ENCODE assay signal across 23 mouse cellular contexts in the genomic region with DNA sequence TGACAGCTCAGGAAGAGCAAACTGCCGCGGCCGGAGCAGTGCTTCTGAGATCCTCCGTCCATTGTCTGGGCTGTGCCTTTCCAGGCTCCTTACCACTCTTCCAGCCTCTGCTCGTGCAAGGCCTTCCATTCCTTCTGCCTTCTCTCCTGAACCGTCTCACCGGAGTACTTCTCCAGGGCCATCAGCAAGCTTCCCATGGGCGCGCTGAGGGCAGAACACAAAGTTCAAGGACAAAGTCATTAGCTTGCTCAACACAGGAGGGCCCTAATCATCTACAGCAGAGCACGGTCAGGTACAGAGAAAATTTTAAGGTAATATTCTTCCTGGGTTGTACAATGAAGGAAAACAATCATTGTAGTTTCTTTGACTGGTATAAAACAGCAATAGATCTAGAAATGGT. TPM values are rescaled to one million over a fixed set of nuclear protein-coding genes. Genes with fewer than 3 reads are reported as not detected.
DNase-seq lines count a peak whose midpoint lies in the region; ATAC-seq lines count a peak whose summit lies in the region.
"Had no signal": no experiment of that assay in that cellular context is flagged by ENCODE, and none has a peak within 500 bp of the region (broad histone marks: within the 10 kb centered on the region; RNA-seq: fewer than 3 reads in every experiment).

No protein-coding gene starts in this region.

- H3K36me3 ChIP-seq in heart, embryonic 10.5 days, result peaks cover 77% of the 10 kb centered on the region
- H3K36me3 ChIP-seq in intestine, embryonic 15.5 days, result 0 out of 2 replicates have a peak, but pooled peaks cover 13% of the 10 kb centered on the region
- H3K36me3 ChIP-seq in intestine, embryonic 16.5 days (ENCODE audit: control insufficient read depth, insufficient read depth, low read length), result peaks cover 8% of the 10 kb centered on the region; the same call in 1 of the 2 replicates

- H3K27me3 ChIP-seq in heart, embryonic 10.5 days (ENCODE audit: insufficient read depth, poor library complexity, severe bottlenecking), result no peaks in the 10 kb centered on the region
- no peaks in the 10 kb centered on the region for H3K27me3 ChIP-seq in intestine, embryonic 15.5 days (replicated peaks)
- no peaks in the 10 kb centered on the region for H3K27me3 ChIP-seq in intestine, embryonic 16.5 days (replicated peaks; ENCODE audit: control insufficient read depth, insufficient read depth, low read length)
- H3K27me3 ChIP-seq: embryonic facial prominence, embryonic 13.5 days; embryonic facial prominence, embryonic 15.5 days; forebrain, embryonic 12.5 days had no signal

- peak; percentile 39; the same call in 1 of the 2 replicates for ATAC-seq in intestine, embryonic 15.5 days
- peak; percentile 73 for ATAC-seq in intestine, embryonic 16.5 days
- no peak for ATAC-seq in frontal cortex, adult (ENCODE audit: low TSS enrichment)
- ATAC-seq: forebrain, embryonic 14.5 days; forebrain, postnatal 0 days had no signal

- peak; percentile 19 for DNase-seq in adrenal gland, adult 2 months
- DNase-seq in adrenal gland, postnatal 10 days, result no peak
- peak; percentile 19 for DNase-seq in heart, embryonic 10.5 days (ENCODE audit: low spot score)
- DNase-seq in heart, postnatal 25 days (ENCODE audit: low spot score), result no peak
- DNase-seq in spleen, adult 18-20 months, result no peak
- DNase-seq: adrenal gland, adult 8-10 months; cerebellum, adult 11 months; cerebellum, adult 18-20 months; cerebellum, adult 8-10 months; cerebellum, adult 9-11 months; cerebellum, postnatal 14 days; cerebellum, postnatal 36 days; embryo, embryonic 11 days; forebrain, postnatal 0 days had no signal

- H3K4me1 ChIP-seq in heart, embryonic 10.5 days, result no peaks in the 10 kb centered on the region
- 0 out of 2 replicates have a peak, but pooled peaks cover 4% of the 10 kb centered on the region for H3K4me1 ChIP-seq in intestine, embryonic 15.5 days (replicated peaks)
- H3K4me1 ChIP-seq in intestine, embryonic 16.5 days (ENCODE audit: control insufficient read depth, insufficient read depth, low read length), result no peaks in the 10 kb centered on the region
- H3K4me1 ChIP-seq: embryonic facial prominence, embryonic 13.5 days; embryonic facial prominence, embryonic 15.5 days; forebrain, embryonic 10.5 days; forebrain, embryonic 12.5 days had no signal

- no peak overlapping the region for H3K9ac ChIP-seq in intestine, embryonic 15.5 days
- H3K9ac ChIP-seq in intestine, embryonic 16.5 days (ENCODE audit: low read depth, low read length), result no peak overlapping the region
- H3K9ac ChIP-seq: embryonic facial prominence, embryonic 13.5 days; embryonic facial prominence, embryonic 15.5 days; forebrain, embryonic 12.5 days; forebrain, postnatal 0 days had no signal

- no peaks in the 10 kb centered on the region for H3K9me3 ChIP-seq in heart, embryonic 10.5 days
- no peaks in the 10 kb centered on the region for H3K9me3 ChIP-seq in intestine, embryonic 15.5 days
- H3K9me3 ChIP-seq in intestine, embryonic 16.5 days (ENCODE audit: control insufficient read depth, low read length), result no peaks in the 10 kb centered on the region
- H3K9me3 ChIP-seq: embryonic facial prominence, embryonic 13.5 days; embryonic facial prominence, embryonic 15.5 days; forebrain, embryonic 10.5 days; forebrain, embryonic 12.5 days had no signal

- whole genome bisulfite sequencing in heart, embryonic 10.5 days, result 89% methylated on average over 10 of the region's 10 CpGs
- 79% methylated on average over 10 of the region's 10 CpGs for WGBS in intestine, embryonic 15.5 days
- WGBS in intestine, embryonic 16.5 days, result 80% methylated on average over 10 of the region's 10 CpGs

- H3K27ac ChIP-seq in heart, embryonic 10.5 days, result no peak overlapping the region
- H3K27ac ChIP-seq in intestine, embryonic 15.5 days, result no peak overlapping the region
- no peak overlapping the region for H3K27ac ChIP-seq in intestine, embryonic 16.5 days (ENCODE audit: low read length)
- H3K27ac ChIP-seq: embryonic facial prominence, embryonic 13.5 days; embryonic facial prominence, embryonic 15.5 days; forebrain, embryonic 10.5 days; forebrain, embryonic 12.5 days had no signal

- H3K4me2 ChIP-seq in intestine, embryonic 15.5 days (replicated peaks), result no peak overlapping the region
- no peak overlapping the region for H3K4me2 ChIP-seq in intestine, embryonic 16.5 days (ENCODE audit: low read depth, low read length)
- H3K4me2 ChIP-seq: embryonic facial prominence, embryonic 13.5 days; embryonic facial prominence, embryonic 15.5 days; forebrain, embryonic 12.5 days had no signal

- H3K4me3 ChIP-seq in heart, embryonic 10.5 days, result no peak overlapping the region
- no peak overlapping the region for H3K4me3 ChIP-seq in intestine, embryonic 15.5 days (replicated peaks)
- H3K4me3 ChIP-seq in intestine, embryonic 16.5 days (ENCODE audit: low read length), result no peak overlapping the region
- H3K4me3 ChIP-seq: embryonic facial prominence, embryonic 13.5 days; embryonic facial prominence, embryonic 15.5 days; erythroblast, embryonic 14.5 days; forebrain, embryonic 10.5 days; forebrain, embryonic 12.5 days had no signal

- intact Hi-C loops in heart, postnatal 25 days (cut with DNase I), result loop anchor here (10.0 kb wide), 1 partner anchor 528 kb away; no protein-coding TSS in a partner anchor

RNA-seq across cellular contexts. Expression of a gene that starts 20.0 kb away (rescaled TPM):
- 10 to 100 TPM; 39.2 to 53.9 TPM for total RNA-seq in adrenal gland, adult 2 months (2021)
- polyA plus RNA-seq in adrenal gland, adult 2 months (2012; rRNA removed), result 95.2 and 97.4 TPM in 2 replicates
- 10 to 100 TPM; 43.5 to 52.7 TPM for total RNA-seq in adrenal gland, postnatal 10 days (2021)
- polyA plus RNA-seq in heart, embryonic 10.5 days (2016; fragmentation: Nextera tagmentation; extraction: Ambion mirVana), result 25.1 and 39.3 TPM in 2 replicates
- 10 to 100 TPM; 70.7 to 75.8 TPM for total RNA-seq in heart, postnatal 25 days (2021)
- 25.6 and 26.6 TPM in 2 replicates for polyA plus RNA-seq in intestine, embryonic 15.5 days (2015; fragmentation: Nextera tagmentation; extraction: Ambion mirVana)
- 22.6 and 23.6 TPM in 2 replicates for polyA plus RNA-seq in intestine, embryonic 16.5 days (2015; fragmentation: Nextera tagmentation; extraction: Ambion mirVana)

RNA-seq across cellular contexts. Expression of a gene that starts 47.1 kb away (rescaled TPM):
- total RNA-seq in adrenal gland, adult 2 months (2021), result 1 to 10 TPM in 1 of 2 experiments, under 1 TPM in 1; 0.37 to 1.1 TPM
- 0.10 TPM in 1 of 2 replicates, not detected in the other for polyA plus RNA-seq in adrenal gland, adult 2 months (2012; rRNA removed)
- total RNA-seq in adrenal gland, postnatal 10 days (2021), result under 1 TPM; 0.73 to 0.96 TPM
- polyA plus RNA-seq in heart, embryonic 10.5 days (2016; fragmentation: Nextera tagmentation; extraction: Ambion mirVana), result 0.41 and 0.45 TPM in 2 replicates
- total RNA-seq in heart, postnatal 25 days (2021), result under 1 TPM; 0.16 to 0.53 TPM
- polyA plus RNA-seq in intestine, embryonic 15.5 days (2015; fragmentation: Nextera tagmentation; extraction: Ambion mirVana), result 0.18 and 0.21 TPM in 2 replicates
- polyA plus RNA-seq in intestine, embryonic 16.5 days (2015; fragmentation: Nextera tagmentation; extraction: Ambion mirVana), result 0.18 and 0.27 TPM in 2 replicates
- polyA plus RNA-seq: erythroblast, embryonic 14.5 days had no signal

RNA-seq across cellular contexts. Expression of a gene that starts 47.6 kb away (rescaled TPM):
- total RNA-seq in adrenal gland, adult 2 months (2021), result 10 to 100 TPM; 28.5 to 34.6 TPM
- 11.8 and 13.8 TPM in 2 replicates for polyA plus RNA-seq in adrenal gland, adult 2 months (2012; rRNA removed)
- total RNA-seq in adrenal gland, postnatal 10 days (2021), result 10 to 100 TPM; 20.4 to 25.6 TPM
- 40.2 and 50.6 TPM in 2 replicates for polyA plus RNA-seq in heart, embryonic 10.5 days (2016; fragmentation: Nextera tagmentation; extraction: Ambion mirVana)
- total RNA-seq in heart, postnatal 25 days (2021), result 10 to 100 TPM in 1 of 2 experiments, 1 to 10 TPM in 1; 9.5 to 10.4 TPM
- 35.6 and 38.6 TPM in 2 replicates for polyA plus RNA-seq in intestine, embryonic 15.5 days (2015; fragmentation: Nextera tagmentation; extraction: Ambion mirVana)
- polyA plus RNA-seq in intestine, embryonic 16.5 days (2015; fragmentation: Nextera tagmentation; extraction: Ambion mirVana), result 31.5 and 33.9 TPM in 2 replicates

RNA-seq across cellular contexts. Expression of a gene that starts 50.0 kb away (rescaled TPM):
- 10 to 100 TPM; 37.2 to 49.4 TPM for total RNA-seq in adrenal gland, adult 2 months (2021)
- polyA plus RNA-seq in adrenal gland, adult 2 months (2012; rRNA removed), result 114 and 133 TPM in 2 replicates
- 10 to 100 TPM; 37.0 to 40.0 TPM for total RNA-seq in adrenal gland, postnatal 10 days (2021)
- polyA plus RNA-seq in heart, embryonic 10.5 days (2016; fragmentation: Nextera tagmentation; extraction: Ambion mirVana), result 127 TPM in 2 replicates
- 10 to 100 TPM; 25.8 to 28.0 TPM for total RNA-seq in heart, postnatal 25 days (2021)
- 83.4 and 84.7 TPM in 2 replicates for polyA plus RNA-seq in intestine, embryonic 15.5 days (2015; fragmentation: Nextera tagmentation; extraction: Ambion mirVana)
- 85.1 and 88.9 TPM in 2 replicates for polyA plus RNA-seq in intestine, embryonic 16.5 days (2015; fragmentation: Nextera tagmentation; extraction: Ambion mirVana)

RNA-seq across cellular contexts. Expression of a gene that starts 56.0 kb away (rescaled TPM):
- total RNA-seq in adrenal gland, adult 2 months (2021), result 10 to 100 TPM; 60.4 to 72.1 TPM
- polyA plus RNA-seq in adrenal gland, adult 2 months (2012; rRNA removed), result 50.7 and 64.9 TPM in 2 replicates
- 10 to 100 TPM; 57.2 to 60.1 TPM for total RNA-seq in adrenal gland, postnatal 10 days (2021)
- 76.1 and 105 TPM in 2 replicates for polyA plus RNA-seq in heart, embryonic 10.5 days (2016; fragmentation: Nextera tagmentation; extraction: Ambion mirVana)
- 10 to 100 TPM; 18.3 to 27.7 TPM for total RNA-seq in heart, postnatal 25 days (2021)
- polyA plus RNA-seq in intestine, embryonic 15.5 days (2015; fragmentation: Nextera tagmentation; extraction: Ambion mirVana), result 89.5 and 92.8 TPM in 2 replicates
- 81.4 and 83.2 TPM in 2 replicates for polyA plus RNA-seq in intestine, embryonic 16.5 days (2015; fragmentation: Nextera tagmentation; extraction: Ambion mirVana)

Comparison
In these comparisons a context has a peak if more than half of its experiments do, and no peak if none do; other contexts are left out.
1. DNase-seq: peak in adrenal gland, adult 2 months (single experiment) and heart, embryonic 10.5 days (single experiment); none in adrenal gland, postnatal 10 days (single experiment), heart, postnatal 25 days (single experiment) and spleen, adult 18-20 months (0 of 2).